Mouse (Mus musculus) cortical plate, adult 2 months (tissue): Measurements from ENCODE around the gene Ifitm10.

ENCODE experiments used
- CTCF ChIP-seq: fragments of 200-500 bp; IDR thresholded peaks from 2 replicates; pipeline ENCODE4 v1.5.1; 2011; ENCODE audit warnings: mild to moderate bottlenecking, control low read depth, low read length; ENCODE audit not compliant: insufficient read depth; ENCODE audit errors: extremely low read depth
- POLR2A ChIP-seq: fragments of 200-500 bp; IDR thresholded peaks from 2 replicates; pipeline ENCODE4 v1.6.1; 2011; ENCODE audit warnings: mild to moderate bottlenecking, low read length, control low read depth; ENCODE audit not compliant: insufficient read depth; ENCODE audit errors: extremely low read depth

- TF ChIP-seq CTCF (no peak), POLR2A (no peak)
These were observed 16.0 kb downstream of the Ifitm10 start for GRCm38 (mm10) chr7:142357566-142357965.
